Mouse (Mus musculus): ENCODE data around the gene Nmt1. TPM values are rescaled to one million over a fixed set of nuclear protein-coding genes. Genes with fewer than 3 reads are reported as not detected.

Nmt1 gene
- polyA plus RNA-seq (2014; fragmentation: Illumina TruSeq; extraction: RNeasy Lipid Tissue Mini Kit (QIAGEN cat#74804); ENCODE audit: low read depth, low replicate concordance) = 9.1 TPM

DNA sequence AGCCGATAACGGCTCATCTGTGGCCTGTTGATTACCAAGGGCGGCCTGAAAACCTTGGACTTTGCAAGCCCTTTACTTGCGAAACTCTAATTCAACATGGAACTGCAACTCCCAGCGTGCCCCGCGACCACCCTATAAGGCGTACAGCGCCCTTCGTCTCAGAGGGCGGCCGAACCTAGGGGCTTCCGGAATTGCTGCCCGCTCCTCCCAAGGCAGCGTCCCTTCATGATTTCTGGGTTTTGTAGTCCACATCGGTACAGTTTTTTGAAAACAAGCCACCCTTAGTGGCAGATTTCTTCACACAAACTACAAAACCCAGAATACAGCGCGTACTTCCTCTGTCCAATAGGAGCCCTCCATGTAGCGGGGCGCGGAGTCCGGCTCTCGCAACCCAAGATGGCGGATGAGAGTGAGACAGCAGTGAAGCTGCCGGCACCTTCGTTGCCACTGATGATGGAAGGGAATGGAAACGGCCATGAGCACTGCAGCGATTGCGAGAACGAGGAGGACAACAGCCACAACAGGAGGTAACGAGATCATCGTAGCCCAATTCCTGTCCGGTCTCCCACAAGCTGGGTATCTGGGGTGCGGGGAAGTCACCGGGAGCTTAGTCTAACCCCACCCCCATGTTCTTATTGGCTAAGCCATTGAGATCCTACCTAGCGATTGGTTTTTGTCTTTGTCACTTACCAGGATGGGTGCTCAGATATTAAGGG is at the start of gene Nmt1, which contains the start of gene Dcakd:
Gene Nmt1, plus strand, starts transcription at position 15 of the 716 bp plus-strand sequence.
Gene Dcakd, minus strand, starts transcription at position 158 of the 716 bp plus-strand sequence.

DNA sequence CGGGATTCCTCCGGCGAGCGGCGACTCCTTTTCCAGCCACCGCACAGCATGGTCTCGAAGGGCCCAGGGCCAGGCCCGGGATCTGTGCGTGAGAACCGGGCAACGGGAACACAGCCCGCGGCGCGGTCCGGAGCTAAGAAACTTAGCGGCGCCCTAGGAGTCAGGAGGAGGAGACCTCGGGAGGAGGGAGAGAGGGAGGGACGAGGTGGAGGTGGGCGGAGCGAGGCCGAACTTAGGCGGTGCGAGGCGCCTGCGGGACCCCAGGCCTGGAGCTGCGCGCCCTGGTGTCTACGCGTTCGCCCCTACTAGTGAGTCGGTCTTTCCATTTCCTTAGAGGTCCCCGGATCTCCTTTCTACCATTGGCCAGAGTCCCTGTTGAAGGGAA is 73.5 kb downstream of the Nmt1 start, which contains the start of the genes Plcd3 and Acbd4:
Gene Plcd3, minus strand, starts transcription at position 178 of the 385 bp plus-strand sequence.
Gene Acbd4, plus strand, starts transcription at position 202 of the 385 bp plus-strand sequence.

DNA sequence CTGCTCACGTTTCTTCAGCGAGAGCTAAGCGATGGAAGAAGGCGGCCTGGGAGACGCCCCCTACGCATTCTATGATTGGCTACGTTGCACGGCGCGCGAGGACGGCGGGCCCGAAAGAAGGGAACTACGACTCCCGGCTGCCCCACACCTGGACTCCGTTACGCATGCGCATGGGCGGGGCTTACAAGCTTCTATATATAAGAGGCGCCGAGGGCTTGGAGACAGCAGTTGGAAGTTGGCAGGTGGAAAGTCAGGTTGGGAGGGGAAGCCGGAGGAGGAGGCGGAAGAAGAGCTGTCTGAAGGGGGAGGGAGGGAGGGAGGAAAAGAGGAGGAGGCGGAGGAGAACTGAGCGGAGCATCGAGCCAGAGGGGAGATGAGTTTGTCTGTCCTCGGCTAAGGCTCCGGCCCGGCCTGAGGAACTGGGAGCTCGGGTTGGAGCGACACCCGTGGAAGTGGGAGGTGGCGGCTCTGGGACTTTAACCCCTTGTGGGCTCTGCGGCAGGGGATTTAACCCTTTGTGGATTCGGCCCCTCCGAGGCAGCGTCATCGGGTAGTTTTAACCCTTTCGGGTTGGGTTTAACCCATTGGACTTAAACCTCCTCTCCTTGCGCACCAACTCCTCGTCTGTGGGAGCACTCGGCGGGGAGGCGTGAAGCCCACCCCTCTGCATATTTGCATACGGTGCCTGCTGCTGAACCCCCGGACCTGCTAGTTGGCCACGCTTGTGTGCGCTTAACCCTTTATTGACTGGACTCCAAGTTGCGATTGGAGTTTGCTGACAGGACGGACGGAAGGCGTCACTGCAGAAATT is 88.2 kb downstream of the Nmt1 start, which contains the start of gene Hexim1:
Gene Hexim1, plus strand, starts transcription at position 224 of the 811 bp plus-strand sequence.

Other genes with a start within 250 kb of the Nmt1 start
- gene Gjc1, start 208.5 kb upstream of the Nmt1 start, polyA plus RNA-seq (2014; fragmentation: Illumina TruSeq; extraction: RNeasy Lipid Tissue Mini Kit (QIAGEN cat#74804); ENCODE audit: low read depth, low replicate concordance) = 10.1 TPM
- not detected for gene Higd1b, start 192.3 kb upstream of the Nmt1 start, polyA plus RNA-seq (2014; fragmentation: Illumina TruSeq; extraction: RNeasy Lipid Tissue Mini Kit (QIAGEN cat#74804); ENCODE audit: low read depth, low replicate concordance)
- 29.3 TPM for gene Eftud2, start 147.2 kb upstream of the Nmt1 start, polyA plus RNA-seq (2014; fragmentation: Illumina TruSeq; extraction: RNeasy Lipid Tissue Mini Kit (QIAGEN cat#74804); ENCODE audit: low read depth, low replicate concordance)
- gene Ccdc103, start 147.0 kb upstream of the Nmt1 start, polyA plus RNA-seq (2014; fragmentation: Illumina TruSeq; extraction: RNeasy Lipid Tissue Mini Kit (QIAGEN cat#74804); ENCODE audit: low read depth, low replicate concordance) = not detected
- gene Fam187a, start 143.0 kb upstream of the Nmt1 start, polyA plus RNA-seq (2014; fragmentation: Illumina TruSeq; extraction: RNeasy Lipid Tissue Mini Kit (QIAGEN cat#74804); ENCODE audit: low read depth, low replicate concordance) = not detected
- 0.73 TPM for gene Gfap, start 127.3 kb upstream of the Nmt1 start, polyA plus RNA-seq (2014; fragmentation: Illumina TruSeq; extraction: RNeasy Lipid Tissue Mini Kit (QIAGEN cat#74804); ENCODE audit: low read depth, low replicate concordance)
- gene Kif18b, start 103.1 kb upstream of the Nmt1 start, polyA plus RNA-seq (2014; fragmentation: Illumina TruSeq; extraction: RNeasy Lipid Tissue Mini Kit (QIAGEN cat#74804); ENCODE audit: low read depth, low replicate concordance) = 0.41 TPM
- gene C1ql1, start 81.5 kb upstream of the Nmt1 start, polyA plus RNA-seq (2014; fragmentation: Illumina TruSeq; extraction: RNeasy Lipid Tissue Mini Kit (QIAGEN cat#74804); ENCODE audit: low read depth, low replicate concordance) = not detected
- gene Dcakd, start 143 bp downstream of the Nmt1 start, polyA plus RNA-seq (2014; fragmentation: Illumina TruSeq; extraction: RNeasy Lipid Tissue Mini Kit (QIAGEN cat#74804); ENCODE audit: low read depth, low replicate concordance) = 5.0 TPM
- gene Plcd3, start 73.5 kb downstream of the Nmt1 start, polyA plus RNA-seq (2014; fragmentation: Illumina TruSeq; extraction: RNeasy Lipid Tissue Mini Kit (QIAGEN cat#74804); ENCODE audit: low read depth, low replicate concordance) = not detected
- 2.9 TPM for gene Acbd4, start 73.5 kb downstream of the Nmt1 start, polyA plus RNA-seq (2014; fragmentation: Illumina TruSeq; extraction: RNeasy Lipid Tissue Mini Kit (QIAGEN cat#74804); ENCODE audit: low read depth, low replicate concordance)
- 38.3 TPM for gene Hexim1, start 88.0 kb downstream of the Nmt1 start, polyA plus RNA-seq (2014; fragmentation: Illumina TruSeq; extraction: RNeasy Lipid Tissue Mini Kit (QIAGEN cat#74804); ENCODE audit: low read depth, low replicate concordance)
- 0.38 TPM for gene Hexim2, start 104.2 kb downstream of the Nmt1 start, polyA plus RNA-seq (2014; fragmentation: Illumina TruSeq; extraction: RNeasy Lipid Tissue Mini Kit (QIAGEN cat#74804); ENCODE audit: low read depth, low replicate concordance)
- 0.41 TPM for gene Fmnl1, start 142.9 kb downstream of the Nmt1 start, polyA plus RNA-seq (2014; fragmentation: Illumina TruSeq; extraction: RNeasy Lipid Tissue Mini Kit (QIAGEN cat#74804); ENCODE audit: low read depth, low replicate concordance)
- not detected for gene 1700023F06Rik, start 180.4 kb downstream of the Nmt1 start, polyA plus RNA-seq (2014; fragmentation: Illumina TruSeq; extraction: RNeasy Lipid Tissue Mini Kit (QIAGEN cat#74804); ENCODE audit: low read depth, low replicate concordance)
- gene Spata32, start 190.2 kb downstream of the Nmt1 start, polyA plus RNA-seq (2014; fragmentation: Illumina TruSeq; extraction: RNeasy Lipid Tissue Mini Kit (QIAGEN cat#74804); ENCODE audit: low read depth, low replicate concordance) = not detected
- 0.13 TPM for gene Map3k14, start 239.3 kb downstream of the Nmt1 start, polyA plus RNA-seq (2014; fragmentation: Illumina TruSeq; extraction: RNeasy Lipid Tissue Mini Kit (QIAGEN cat#74804); ENCODE audit: low read depth, low replicate concordance)